ENCODE assay signal across 8 mouse cellular contexts in the genomic region with DNA sequence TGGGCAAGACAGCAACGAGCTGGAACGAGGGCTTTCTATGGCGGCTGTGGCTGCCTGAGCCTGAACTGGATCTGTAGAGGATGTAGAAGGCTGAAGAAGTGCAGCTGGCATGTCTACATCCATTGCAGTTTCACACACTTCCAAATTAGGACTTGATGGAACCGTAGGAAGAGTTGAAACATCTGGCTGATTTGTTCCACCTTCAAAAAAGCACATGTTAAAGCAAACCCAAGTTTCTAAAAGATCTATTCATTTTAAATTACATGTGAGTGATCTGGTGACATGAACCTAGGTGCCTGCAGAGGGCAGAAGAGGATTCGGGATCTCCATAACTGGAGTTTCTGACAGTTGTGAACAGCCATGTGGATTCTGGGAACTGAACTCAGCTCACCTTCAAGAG.
DNase-seq lines count a peak whose midpoint lies in the region; ATAC-seq and TF ChIP-seq lines count a peak whose summit lies in the region.

No protein-coding gene starts in this region.

- no peak for TF ChIP-seq POLR2A in CH12.LX (IDR thresholded peaks at IDR 0.05; ENCODE audit: low read depth, low read length)

- in situ Hi-C loops in CH12.LX (cut with MboI; ENCODE audit: low pct_ligation_motif_present, low pct_unique_long_range_greater_than_20kb, low sequenced_read_pairs): no loop called here

- no peaks in the 10 kb centered on the region for H3K4me1 ChIP-seq in heart, embryonic 11.5 days (ENCODE audit: control insufficient read depth, insufficient read depth, low read length)
- H3K4me1 ChIP-seq in CH12.LX (ENCODE audit: control insufficient read depth in 1 of 2, insufficient read depth in 2 of 2): peaks cover 0 to 16% of the 10 kb centered on the region in 2 experiments; a peak in 3 of 4 replicates

- no peak overlapping the region for H3K9ac ChIP-seq in heart, embryonic 11.5 days (ENCODE audit: low read depth, low read length)
- H3K9ac ChIP-seq in CH12.LX (ENCODE audit: insufficient read depth, low read depth): no peak overlapping the region

- peak in 1 of 2 experiments; percentile 68; a peak in 2 of 4 replicates for TF ChIP-seq CTCF in CH12.LX (conservative IDR thresholded peaks at IDR 0.05 in 1 of 2, IDR thresholded peaks at IDR 0.05 in 1 of 2; ENCODE audit: low read depth in 2 of 2, low read length in 2 of 2)

- H3K36me3 ChIP-seq in heart, embryonic 11.5 days (ENCODE audit: control insufficient read depth, insufficient read depth, low read length): no peaks in the 10 kb centered on the region
- peaks cover 0 to 5% of the 10 kb centered on the region in 2 experiments for H3K36me3 ChIP-seq in CH12.LX (replicated peaks in 1 of 2; ENCODE audit: control insufficient read depth in 1 of 2, insufficient read depth in 1 of 2, low read length in 1 of 2)

- H3K79me2 ChIP-seq in CH12.LX (replicated peaks; ENCODE audit: control insufficient read depth, extremely low read depth, insufficient read depth, poor library complexity, severe bottlenecking): no peaks in the 10 kb centered on the region

- H3K27ac ChIP-seq in heart, embryonic 11.5 days (ENCODE audit: low read depth, low read length): no peak overlapping the region
- no peak overlapping the region for H3K27ac ChIP-seq in CH12.LX (ENCODE audit: insufficient read depth, low read depth)

- no peaks in the 10 kb centered on the region for H3K9me3 ChIP-seq in heart, embryonic 11.5 days (replicated peaks; ENCODE audit: control insufficient read depth, low read length)
- H3K9me3 ChIP-seq in CH12.LX (replicated peaks; ENCODE audit: low read length): no peaks in the 10 kb centered on the region

- no peak for ATAC-seq in heart, embryonic 11.5 days (replicated peaks; ENCODE audit: insufficient number of reproducible peaks, low FRiP score, low TSS enrichment)

- no peak overlapping the region for H3K4me3 ChIP-seq in heart, embryonic 11.5 days (ENCODE audit: low read depth, low read length)
- no peak overlapping the region for H3K4me3 ChIP-seq in CH12.LX (replicated peaks in 1 of 3; ENCODE audit: low read depth in 2 of 3, low read length in 2 of 3, poor library complexity in 1 of 3)

- dilution Hi-C loops in CH12.LX (cut with MboI; ENCODE audit: extremely low pct_ligation_motif_present, extremely low pct_unique_long_range_greater_than_20kb, low sequenced_read_pairs): no loop called here

- peak; percentile 70 for TF ChIP-seq RAD21 in CH12.LX (IDR thresholded peaks at IDR 0.05; ENCODE audit: low read depth, low read length)

- no peak for TF ChIP-seq EP300 in CH12.LX (IDR thresholded peaks at IDR 0.05; ENCODE audit: low read length)

- H3K4me2 ChIP-seq in heart, embryonic 11.5 days: no peak overlapping the region
- H3K4me2 ChIP-seq in CH12.LX (ENCODE audit: insufficient read depth, low read depth, poor library complexity, severe bottlenecking): no peak overlapping the region

- peak; percentile 15 for DNase-seq in heart, adult 8-10 months (ENCODE audit: low spot score)
- peak; percentile 32 for DNase-seq in CH12.LX (ENCODE audit: extremely low read depth)
- DNase-seq in adrenal gland, postnatal 36 days: peak; percentile 37 to 54
- peak; percentile 54 for DNase-seq in kidney, postnatal 14 days
- DNase-seq in skeletal muscle tissue, adult 2 months (ENCODE audit: low read depth, low spot score): peak; percentile 33
- DNase-seq in neural tube, embryonic 10.5 days (ENCODE audit: extremely low spot score, low spot score): no peak
- DNase-seq in natural killer cell, adult 2 months (ENCODE audit: low spot score in 2 of 2): no peak

- 74% methylated on average over 5 of the region's 5 CpGs for WGBS in heart, embryonic 11.5 days (ENCODE audit: insufficient replicate concordance)

- no peaks in the 10 kb centered on the region for H3K27me3 ChIP-seq in heart, embryonic 11.5 days (ENCODE audit: control insufficient read depth, insufficient read depth, low read length)
- no peaks in the 10 kb centered on the region for H3K27me3 ChIP-seq in CH12.LX (replicated peaks)

TF ChIP-seq in CH12.LX, 34 proteins besides CTCF, POLR2A, EP300 and RAD21:
- TF ChIP-seq ZNF384 (IDR thresholded peaks at IDR 0.05; ENCODE audit: low read depth, low read length): no peak
- peak; percentile 60 for TF ChIP-seq SMC3 (IDR thresholded peaks at IDR 0.05; ENCODE audit: low read depth, low read length)
- TF ChIP-seq MYC (IDR thresholded peaks at IDR 0.05; ENCODE audit: low read depth, low read length): 0 out of 2 replicates have a peak, but pooled peaks have one; percentile 52
- no peak for TF ChIP-seq USF1 (IDR thresholded peaks at IDR 0.05; ENCODE audit: low read depth, low read length)
- TF ChIP-seq ZMIZ1 (IDR thresholded peaks at IDR 0.05; ENCODE audit: low read depth, low read length): no peak
- TF ChIP-seq CHD2 (IDR thresholded peaks at IDR 0.05; ENCODE audit: low read length): no peak
- TF ChIP-seq MAX (IDR thresholded peaks at IDR 0.05; ENCODE audit: low read length): 0 out of 2 replicates have a peak, but pooled peaks have one; percentile 41
- TF ChIP-seq JUND (conservative IDR thresholded peaks at IDR 0.05; ENCODE audit: low read depth, low read length): no peak

Comparison
In these comparisons a context has a peak if more than half of its experiments do, and no peak if none do; other contexts are left out.
1. DNase-seq: peak in heart, adult 8-10 months (single experiment), CH12.LX (single experiment), adrenal gland, postnatal 36 days (2 of 2), kidney, postnatal 14 days (single experiment) and skeletal muscle tissue, adult 2 months (single experiment); none in neural tube, embryonic 10.5 days (single experiment) and natural killer cell, adult 2 months (0 of 2).